Mouse (Mus musculus) gastrocnemius, adult 2 months (tissue): Measurements from ENCODE around the gene Chrm4. TPM values are rescaled to one million over a fixed set of nuclear protein-coding genes. Genes with fewer than 3 reads are reported as not detected.

Source experiments
- DNase-seq: peaks from one replicate; pipeline ENCODE4 v3.0.0; 2022
- H3K27ac ChIP-seq: fragments of 200-600 bp; 2 replicates; pipeline ENCODE4 v1.8.1; 2022; ENCODE audit warnings: mild to moderate bottlenecking
- H3K4me3 ChIP-seq: fragments of 200-600 bp; 2 replicates; pipeline ENCODE4 v1.8.1; 2022; ENCODE audit warnings: mild to moderate bottlenecking, moderate library complexity
- CTCF ChIP-seq: fragments of 200-600 bp; IDR thresholded peaks from 2 replicates; pipeline ENCODE4 v1.8.1; 2022; ENCODE audit warnings: antibody characterized with exemption, mild to moderate bottlenecking, moderate library complexity
- intact Hi-C: fragments of 180-260 bp; cut with DNase I; formaldehyde crosslinking; loops from one replicate; pipeline ENCODE4 v1.15.1; 2025
- long read RNA-seq, 2 experiments: library from polyadenylated mRNA; stranded (forward); transcript quantifications; one replicate each; pipeline ENCODE4 v2.0.0; 2021
- total RNA-seq, 2 experiments: library from RNA; stranded (reverse); gene quantifications; 2 replicates each; pipeline ENCODE4 v1.2.3; 2021

The Chrm4 gene
- not detected for total RNA-seq
- long read RNA-seq, experiment 1: 0 reads
- long read RNA-seq, experiment 2: 0 reads

DNA sequence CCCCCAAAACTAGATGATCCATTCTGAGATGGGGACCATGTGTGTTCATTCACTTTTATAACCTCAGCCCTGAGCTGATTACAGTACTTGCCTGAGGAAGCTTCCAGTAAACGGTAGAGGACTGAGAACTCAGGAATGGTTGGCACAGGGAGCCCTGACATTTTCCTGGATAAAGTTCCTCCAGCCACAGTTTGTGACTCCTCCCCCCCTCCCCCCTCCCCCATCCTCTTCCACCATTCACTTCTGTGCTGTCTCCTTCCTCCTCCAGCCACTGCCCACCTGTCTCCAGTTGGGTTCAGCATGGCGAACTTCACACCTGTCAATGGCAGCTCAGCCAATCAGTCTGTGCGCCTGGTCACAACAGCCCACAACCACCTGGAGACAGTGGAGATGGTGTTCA, at the start of gene Chrm4:
Chrm4 (plus strand) TSS at position 301 of the 400 bp plus-strand sequence.
- no peak within 1 kb of the TSS for H3K27ac ChIP-seq
- intact Hi-C loops: no loop called here
- no peak for TF ChIP-seq CTCF
- H3K4me3 ChIP-seq: peak within 1 kb of the TSS; percentile 49
- no peak for DNase-seq

DNA sequence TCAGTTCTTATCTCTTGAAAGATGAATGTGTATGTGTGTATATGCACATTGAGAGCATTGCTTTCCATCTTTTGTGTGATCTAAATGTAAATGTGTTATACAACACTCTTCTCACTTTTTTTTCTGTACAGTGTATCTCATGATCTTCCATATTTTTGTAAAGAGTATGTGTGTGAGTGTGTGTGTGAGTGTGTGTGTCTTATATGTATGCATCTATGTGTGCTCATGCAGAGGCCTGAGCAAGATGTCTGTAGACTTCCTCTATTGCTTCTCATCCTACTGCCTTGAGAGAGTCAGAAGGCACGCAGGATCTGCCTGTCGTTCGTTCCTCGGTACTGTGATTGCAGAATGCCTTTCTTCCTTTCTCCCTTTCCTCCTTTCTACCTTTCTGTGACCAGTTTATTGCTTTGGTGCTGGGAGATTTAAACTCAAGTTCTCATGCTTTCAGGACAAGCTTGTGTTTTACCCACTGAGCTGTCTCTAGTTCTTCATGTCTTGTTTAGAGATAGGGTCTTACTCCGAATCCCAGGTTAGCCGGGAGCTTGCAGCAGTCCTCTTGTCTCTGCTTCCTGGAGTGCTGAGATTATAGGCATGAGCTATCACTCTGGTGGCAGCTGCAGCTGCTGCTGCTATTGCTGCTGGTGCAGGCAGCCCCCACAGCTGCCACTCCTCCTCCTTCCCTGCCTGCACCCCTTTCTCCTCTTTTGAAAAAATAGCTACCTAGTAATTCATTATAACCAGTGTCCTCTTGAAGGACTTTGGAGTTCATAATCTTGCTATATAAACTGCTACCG, 48.5 kb upstream of the Chrm4 start:
- Histone ChIP-seq H3K27ac (no peak overlapping the region), H3K4me3 (no peak overlapping the region)
- no peak for TF ChIP-seq CTCF
- DNase-seq: no peak
- intact Hi-C loops: no loop called here

DNA sequence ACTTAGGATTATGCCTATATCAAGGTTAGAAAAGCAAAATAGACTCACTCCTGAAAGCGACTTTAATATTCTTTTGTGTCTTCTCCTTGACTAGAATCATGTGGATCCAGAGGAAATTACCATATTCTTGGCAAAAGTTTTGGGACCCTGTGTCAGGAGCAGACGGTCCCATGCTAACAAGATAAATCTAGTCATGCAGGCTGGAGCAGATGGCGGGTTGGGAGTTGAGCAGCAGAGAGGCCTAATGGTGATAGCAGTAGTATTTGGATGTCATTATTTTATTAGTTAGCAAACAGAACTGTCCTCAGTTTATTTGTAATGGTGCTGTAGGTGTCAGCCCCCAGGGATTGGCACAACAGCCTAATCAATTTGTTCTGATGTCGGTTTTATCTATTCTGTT, 43.1 kb upstream of the Chrm4 start:
- H3K4me3 ChIP-seq: no peak overlapping the region
- DNase-seq: no peak
- intact Hi-C loops: no loop called here
- TF ChIP-seq CTCF: no peak
- no peak overlapping the region for H3K27ac ChIP-seq

DNA sequence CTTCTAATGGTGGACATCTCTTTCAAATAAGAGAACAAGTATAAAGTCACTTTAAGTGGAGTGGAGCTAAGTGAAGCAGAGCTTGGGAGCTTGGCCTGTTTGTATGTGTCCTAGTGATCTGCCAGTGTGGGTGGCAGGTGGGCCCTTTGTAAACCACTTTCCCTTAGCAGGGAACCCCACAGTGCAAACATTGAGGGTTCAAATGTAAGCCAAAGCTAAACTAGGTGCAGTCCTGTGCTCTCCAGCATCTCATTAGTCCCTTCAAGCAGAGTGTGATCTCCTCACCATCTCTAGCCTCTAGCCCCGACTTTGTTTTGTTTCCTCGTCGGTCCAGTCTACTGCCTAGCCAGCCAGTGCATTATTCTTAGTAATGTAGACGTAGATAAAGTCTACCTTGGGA, 42.4 kb upstream of the Chrm4 start:
- H3K4me3 ChIP-seq: no peak overlapping the region
- TF ChIP-seq CTCF: no peak
- intact Hi-C loops: no loop called here
- DNase-seq: no peak
- no peak overlapping the region for H3K27ac ChIP-seq

DNA sequence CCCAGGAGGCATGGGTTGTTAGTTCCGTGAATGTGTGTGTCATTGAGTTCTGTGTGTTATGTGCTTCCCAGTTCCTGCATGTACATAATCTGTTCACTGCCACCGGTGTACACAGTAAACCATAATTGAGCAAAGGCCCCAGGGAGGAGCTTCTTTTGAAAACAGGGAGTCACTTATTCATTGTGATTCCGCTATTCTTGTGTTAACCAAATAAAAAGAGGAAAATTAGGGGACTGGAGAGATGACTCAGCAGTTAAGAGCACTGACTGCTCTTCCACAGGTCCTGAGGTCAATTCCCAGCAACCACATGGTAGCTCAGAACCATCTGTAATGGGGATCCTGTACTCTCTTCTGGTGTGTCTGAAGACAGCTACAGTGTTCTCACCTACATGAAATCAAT, 32.3 kb upstream of the Chrm4 start:
- Histone ChIP-seq H3K4me3 (no peak overlapping the region), H3K27ac (no peak overlapping the region)
- no peak for DNase-seq
- intact Hi-C loops: no loop called here
- TF ChIP-seq CTCF: no peak

DNA sequence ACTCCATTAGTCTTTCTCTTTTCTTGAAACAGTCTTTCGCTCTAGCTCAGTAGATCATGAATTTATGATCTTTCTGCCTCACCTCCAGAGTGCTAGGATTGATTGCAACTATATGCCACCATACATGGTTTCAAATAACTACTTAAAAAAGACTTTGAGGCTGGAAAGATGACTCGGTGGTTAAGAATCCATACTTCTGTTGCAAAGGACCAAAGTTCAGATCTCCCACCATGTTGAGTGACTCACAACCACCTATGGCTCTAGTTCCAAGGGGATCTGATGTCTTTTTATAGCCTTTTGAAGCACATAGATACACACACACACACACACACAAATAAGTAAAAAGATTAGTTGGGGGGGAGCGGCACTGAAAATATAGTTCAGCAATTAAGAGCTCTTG, 31.6 kb upstream of the Chrm4 start:
- Histone ChIP-seq H3K27ac (no peak overlapping the region), H3K4me3 (no peak overlapping the region)
- TF ChIP-seq CTCF: no peak
- intact Hi-C loops: no loop called here
- DNase-seq: no peak

DNA sequence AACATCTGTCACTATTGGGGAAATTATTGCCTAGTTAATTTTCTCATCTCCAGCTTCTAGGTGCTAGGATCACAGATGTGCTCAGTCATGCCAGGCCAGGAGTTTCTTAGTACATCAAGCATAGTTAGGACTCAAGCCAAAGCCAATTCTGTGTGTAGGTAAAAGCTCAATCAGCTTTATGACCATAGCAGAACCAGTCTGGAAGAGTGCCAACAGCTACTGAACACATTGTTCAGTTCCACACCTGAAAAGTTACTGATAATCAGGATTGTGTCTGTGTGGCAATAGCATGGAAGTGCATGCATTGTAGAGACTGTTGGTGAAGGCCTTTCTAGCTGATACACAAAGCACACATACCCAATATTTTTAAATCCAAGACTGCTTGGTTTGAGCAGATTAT, 29.1 kb upstream of the Chrm4 start:
- Histone ChIP-seq H3K27ac (no peak overlapping the region), H3K4me3 (no peak overlapping the region)
- TF ChIP-seq CTCF: no peak
- DNase-seq: no peak
- intact Hi-C loops: no loop called here

DNA sequence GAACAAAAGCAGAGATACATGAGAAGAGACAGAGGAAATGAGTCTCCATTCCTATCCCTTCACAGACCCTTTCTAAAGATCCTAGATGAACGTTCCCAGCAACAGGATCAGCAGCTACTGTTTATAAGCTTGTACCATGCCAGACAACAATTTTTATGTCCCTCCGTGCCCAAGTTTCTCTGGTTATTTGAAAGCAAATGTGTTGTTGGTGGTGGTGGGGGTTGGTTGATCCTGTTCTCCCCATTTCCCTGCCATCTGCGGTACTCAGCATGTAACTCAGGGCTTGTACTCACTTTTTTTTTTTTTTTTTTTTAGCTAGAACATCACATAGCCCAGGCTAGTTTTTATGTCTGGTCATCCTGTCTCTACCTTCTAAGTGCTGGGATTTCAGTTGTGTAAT, 27.9 kb upstream of the Chrm4 start:
- TF ChIP-seq CTCF: no peak
- H3K4me3 ChIP-seq: no peak overlapping the region
- intact Hi-C loops: no loop called here
- H3K27ac ChIP-seq: no peak overlapping the region
- DNase-seq: no peak

DNA sequence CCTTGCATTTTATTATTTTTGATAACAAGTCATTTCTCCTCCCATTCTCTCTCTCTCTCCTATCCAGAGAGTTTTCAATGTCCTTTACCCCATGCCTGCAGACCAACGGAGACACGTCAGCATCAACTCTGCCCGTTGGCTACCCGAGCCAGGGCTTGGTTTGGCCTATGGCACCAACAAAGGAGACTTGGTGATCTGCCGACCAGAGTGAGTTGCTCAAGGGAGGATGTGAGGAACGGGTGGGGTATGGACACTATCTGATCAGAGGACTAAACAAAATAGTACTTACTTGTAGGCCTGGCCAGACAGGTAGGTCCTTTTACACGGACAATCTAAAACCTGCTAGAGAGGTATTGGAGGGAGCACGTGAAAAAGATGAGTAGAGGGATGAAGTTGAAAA, 26.6 kb upstream of the Chrm4 start:
- no peak for DNase-seq
- intact Hi-C loops: no loop called here
- Histone ChIP-seq H3K27ac (no peak overlapping the region), H3K4me3 (no peak overlapping the region)
- no peak for TF ChIP-seq CTCF

DNA sequence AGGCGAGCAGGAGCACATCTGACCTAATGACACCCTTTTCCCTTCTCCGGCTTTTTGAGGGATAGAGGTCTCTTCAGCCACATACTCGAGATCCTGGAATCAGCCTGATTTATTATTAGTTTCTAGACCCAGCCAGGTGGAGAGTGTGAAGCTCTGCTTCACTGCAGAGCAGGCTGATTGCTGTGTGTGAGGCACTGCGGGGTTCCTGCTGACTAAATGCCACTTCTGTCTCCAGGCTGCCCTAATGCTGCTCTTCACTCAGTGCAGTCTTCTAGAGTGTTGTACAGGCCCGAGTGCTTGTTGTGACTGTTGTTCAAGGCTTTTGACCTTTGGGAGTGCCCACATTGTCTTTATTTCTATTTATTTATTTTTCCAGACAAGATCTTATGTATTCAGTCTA, 24.7 kb upstream of the Chrm4 start:
- no peak for DNase-seq
- intact Hi-C loops: no loop called here
- no peak overlapping the region for H3K4me3 ChIP-seq
- no peak for TF ChIP-seq CTCF
- no peak overlapping the region for H3K27ac ChIP-seq

DNA sequence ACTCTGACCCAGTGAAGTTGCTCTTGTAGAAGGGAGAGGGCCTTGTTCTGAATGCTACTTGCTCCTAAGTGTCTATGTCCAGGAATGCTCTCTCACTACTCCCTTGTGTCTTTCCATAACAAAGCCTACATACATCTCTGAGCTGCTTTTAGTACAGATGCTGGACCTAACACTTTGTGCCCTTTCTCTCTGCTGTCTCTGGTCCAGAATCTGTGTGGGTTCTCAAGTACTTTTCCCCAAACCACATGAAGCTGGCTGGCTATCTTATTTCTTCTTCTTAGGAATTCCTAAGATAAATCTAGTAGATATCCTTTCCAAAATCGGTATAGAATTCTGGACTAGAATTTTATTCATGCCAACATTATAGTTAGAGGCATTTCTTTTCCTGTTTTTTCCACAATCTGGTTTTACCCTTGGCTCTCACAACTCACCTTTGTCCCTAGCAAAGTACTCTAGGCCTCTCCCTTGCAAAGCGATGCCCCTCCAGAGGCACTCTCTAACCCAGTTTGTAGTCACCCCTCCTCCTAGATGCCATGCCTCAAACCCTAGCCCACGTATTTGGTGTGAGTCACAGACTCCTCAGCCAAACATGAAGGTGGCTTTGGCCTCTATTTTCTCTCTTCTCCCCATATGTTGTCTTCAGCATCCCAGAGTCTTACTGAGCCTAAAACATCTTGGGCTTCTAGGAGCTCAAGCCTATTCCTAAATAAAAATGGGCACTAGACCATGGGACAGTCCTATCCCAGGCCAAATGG, 23.7 kb upstream of the Chrm4 start:
- no peak overlapping the region for H3K27ac ChIP-seq
- TF ChIP-seq CTCF: no peak

DNA sequence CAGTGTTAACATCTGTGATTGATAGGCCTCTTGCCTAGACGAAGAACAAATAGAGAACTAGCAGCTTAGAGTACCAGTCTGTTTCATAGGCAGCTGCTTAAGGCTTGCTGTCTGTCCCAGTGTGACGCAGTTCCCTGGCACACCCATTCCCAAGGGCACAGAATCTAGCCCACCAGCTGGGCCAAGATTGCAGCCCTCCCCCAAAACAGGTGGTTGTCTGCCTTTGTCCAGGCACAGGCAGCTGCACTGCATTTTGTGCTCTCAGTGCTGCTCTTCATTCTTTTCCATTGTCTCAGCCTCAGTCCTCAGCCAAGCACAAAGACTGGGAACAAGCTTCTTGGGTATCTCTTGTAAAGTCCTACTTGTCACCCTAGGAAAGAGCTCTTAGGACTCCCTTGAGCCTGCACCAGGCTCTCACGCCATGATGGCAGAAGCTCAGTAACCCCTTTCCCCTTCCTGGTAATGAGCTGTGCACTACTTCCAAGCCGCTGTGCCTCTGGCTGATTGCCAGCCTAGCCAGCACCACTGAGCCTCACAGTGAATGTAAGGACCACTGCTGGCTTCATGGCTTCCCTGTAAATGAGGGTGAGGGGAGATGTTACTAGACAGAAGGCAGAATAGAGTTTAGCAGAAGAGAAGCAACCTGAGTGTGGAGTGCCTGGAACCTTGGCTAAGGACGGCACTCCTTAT, 22.3 kb upstream of the Chrm4 start:
- no peak for TF ChIP-seq CTCF
- Histone ChIP-seq H3K27ac (no peak overlapping the region), H3K4me3 (no peak overlapping the region)
- DNase-seq: no peak
- intact Hi-C loops: no loop called here

More for the DNA sequence above, 23.7 kb upstream of the Chrm4 start:
- no peak for DNase-seq
- intact Hi-C loops: no loop called here
- H3K4me3 ChIP-seq: no peak overlapping the region

DNA sequence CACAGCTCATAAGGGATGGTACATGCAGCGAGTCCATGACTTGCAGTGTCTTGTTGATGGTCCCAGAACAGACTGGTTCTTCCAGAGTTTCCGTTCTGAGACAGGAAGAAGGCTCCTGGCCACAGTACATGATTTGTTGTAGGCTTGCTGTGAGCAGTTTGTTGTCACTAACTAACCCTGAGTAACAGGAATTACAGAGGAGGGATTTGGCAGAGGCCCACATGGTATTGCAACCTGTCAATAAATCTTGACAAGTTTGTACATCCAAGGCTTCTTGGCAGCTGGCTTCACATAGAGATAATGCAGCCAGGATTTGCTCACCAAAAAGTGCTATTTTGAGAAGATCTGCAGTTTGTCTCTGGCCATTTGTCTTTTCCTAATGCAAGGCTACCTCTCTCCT, 20.9 kb upstream of the Chrm4 start:
- DNase-seq: no peak
- Histone ChIP-seq H3K27ac (no peak overlapping the region), H3K4me3 (no peak overlapping the region)
- no peak for TF ChIP-seq CTCF
- intact Hi-C loops: no loop called here
